Mouse (Mus musculus): ENCODE measurements around the gene Kat6b. TPM values are rescaled to one million over a fixed set of nuclear protein-coding genes. Genes with fewer than 3 reads are reported as not detected.

Gene Kat6b
- polyA plus RNA-seq, 1 experiment from 2014 or later: 13.3 TPM

- H3K4me3 ChIP-seq: no peak overlapping the region
- no peak for DNase-seq (ENCODE audit: low spot score)
- peaks cover 17% of the 10 kb centered on the region for H3K36me3 ChIP-seq
- no peaks in the 10 kb centered on the region for H3K27me3 ChIP-seq (ENCODE audit: insufficient read depth, poor library complexity, severe bottlenecking)
- peaks cover 29% of the 10 kb centered on the region for H3K4me1 ChIP-seq (replicated peaks)
- no peak overlapping the region for H3K27ac ChIP-seq
- 76% methylated on average over 5 of the region's 5 CpGs for WGBS
- H3K9me3 ChIP-seq: no peaks in the 10 kb centered on the region
These were observed 193.2 kb downstream of the Kat6b start for GRCm38 (mm10) chr14:21674471-21674870.

- Histone ChIP-seq H3K27me3 (ENCODE audit: insufficient read depth, poor library complexity, severe bottlenecking) (no peaks in the 10 kb centered on the region), H3K4me3 (no peak overlapping the region), H3K36me3 (no peaks in the 10 kb centered on the region), H3K27ac (no peak overlapping the region), H3K9me3 (no peaks in the 10 kb centered on the region), H3K4me1 (replicated peaks) (peaks cover 36% of the 10 kb centered on the region)
- no peak for DNase-seq (ENCODE audit: low spot score)
- 94% methylated on average over 2 of the region's 2 CpGs for WGBS
These were observed 195.0 kb downstream of the Kat6b start for GRCm38 (mm10) chr14:21676223-21676622.

GRCm38 (mm10) chr14:21678509-21679285 lies 197.5 kb downstream of the Kat6b start:
- WGBS: 43% methylated on average over 7 of the region's 7 CpGs
- no peak overlapping the region for H3K4me3 ChIP-seq
- no peaks in the 10 kb centered on the region for H3K27me3 ChIP-seq (ENCODE audit: insufficient read depth, poor library complexity, severe bottlenecking)
- DNase-seq (ENCODE audit: low spot score): peak; percentile 68
- peaks cover 49% of the 10 kb centered on the region for H3K4me1 ChIP-seq (replicated peaks)
- no peaks in the 10 kb centered on the region for H3K9me3 ChIP-seq
- H3K36me3 ChIP-seq: no peaks in the 10 kb centered on the region
- peak overlapping the region; percentile 64 for H3K27ac ChIP-seq

- no peaks in the 10 kb centered on the region for H3K9me3 ChIP-seq
- H3K27ac ChIP-seq: peak overlapping the region; percentile 76
- H3K27me3 ChIP-seq (ENCODE audit: insufficient read depth, poor library complexity, severe bottlenecking): 0 out of 2 replicates have a peak, but pooled peaks cover 5% of the 10 kb centered on the region
- peak; percentile 39 for DNase-seq (ENCODE audit: low spot score)
- peaks cover 59% of the 10 kb centered on the region for H3K4me1 ChIP-seq (replicated peaks)
- H3K4me3 ChIP-seq: no peak overlapping the region
- H3K36me3 ChIP-seq: no peaks in the 10 kb centered on the region
- WGBS: 60% methylated on average over 8 of the region's 8 CpGs
These were observed 198.5 kb downstream of the Kat6b start for GRCm38 (mm10) chr14:21679631-21680201.

GRCm38 (mm10) chr14:21682681-21683129 lies 201.5 kb downstream of the Kat6b start:
- Histone ChIP-seq H3K4me1 (replicated peaks) (peaks cover 78% of the 10 kb centered on the region), H3K36me3 (no peaks in the 10 kb centered on the region), H3K27ac (peak overlapping the region; percentile 85), H3K4me3 (peak overlapping the region; percentile 40), H3K9me3 (no peaks in the 10 kb centered on the region), H3K27me3 (ENCODE audit: insufficient read depth, poor library complexity, severe bottlenecking) (peaks cover 30% of the 10 kb centered on the region)
- peak; percentile 85 for DNase-seq (ENCODE audit: low spot score)
- WGBS: under 1% methylated on average over 9 of the region's 9 CpGs

- Histone ChIP-seq H3K36me3 (no peaks in the 10 kb centered on the region), H3K4me1 (replicated peaks) (peaks cover 73% of the 10 kb centered on the region), H3K4me3 (no peak overlapping the region), H3K27ac (peak overlapping the region; percentile 54), H3K9me3 (no peaks in the 10 kb centered on the region), H3K27me3 (ENCODE audit: insufficient read depth, poor library complexity, severe bottlenecking) (peaks cover 38% of the 10 kb centered on the region)
- DNase-seq (ENCODE audit: low spot score): no peak
- 75% methylated on average over 4 of the region's 4 CpGs for WGBS
These were observed 202.6 kb downstream of the Kat6b start for GRCm38 (mm10) chr14:21683834-21684233.

- no peak overlapping the region for H3K4me3 ChIP-seq
- DNase-seq (ENCODE audit: low spot score): no peak
- peaks cover 38% of the 10 kb centered on the region for H3K27me3 ChIP-seq (ENCODE audit: insufficient read depth, poor library complexity, severe bottlenecking)
- H3K36me3 ChIP-seq: no peaks in the 10 kb centered on the region
- 0 out of 2 replicates have a peak overlapping the region, but pooled peaks have one; percentile 69 for H3K27ac ChIP-seq
- H3K4me1 ChIP-seq (replicated peaks): peaks cover 57% of the 10 kb centered on the region
- 80% methylated on average over 10 of the region's 10 CpGs for WGBS
- 0 out of 2 replicates have a peak, but pooled peaks cover 5% of the 10 kb centered on the region for H3K9me3 ChIP-seq
These were observed 204.3 kb downstream of the Kat6b start for GRCm38 (mm10) chr14:21685411-21686146.

- peak overlapping the region; percentile 52 for H3K4me3 ChIP-seq
- peaks cover 50% of the 10 kb centered on the region for H3K4me1 ChIP-seq (replicated peaks)
- H3K36me3 ChIP-seq: no peaks in the 10 kb centered on the region
- H3K27ac ChIP-seq: peak overlapping the region; percentile 69
- peaks cover 38% of the 10 kb centered on the region for H3K27me3 ChIP-seq (ENCODE audit: insufficient read depth, poor library complexity, severe bottlenecking)
- H3K9me3 ChIP-seq: 0 out of 2 replicates have a peak, but pooled peaks cover 5% of the 10 kb centered on the region
- DNase-seq (ENCODE audit: low spot score): peak; percentile 73
- 11% methylated on average over 49 of the region's 49 CpGs for WGBS
These were observed 205.4 kb downstream of the Kat6b start for GRCm38 (mm10) chr14:21686376-21687279.

GRCm38 (mm10) chr14:21691070-21691469 lies 209.8 kb downstream of the Kat6b start:
- DNase-seq (ENCODE audit: low spot score): no peak
- H3K4me3 ChIP-seq: no peak overlapping the region
- no peaks in the 10 kb centered on the region for H3K36me3 ChIP-seq
- no peak overlapping the region for H3K27ac ChIP-seq
- H3K27me3 ChIP-seq (ENCODE audit: insufficient read depth, poor library complexity, severe bottlenecking): peaks cover 23% of the 10 kb centered on the region
- peaks cover 9% of the 10 kb centered on the region; the same call in 1 of the 2 replicates for H3K9me3 ChIP-seq
- peaks cover 10% of the 10 kb centered on the region for H3K4me1 ChIP-seq (replicated peaks)
- 92% methylated on average over 3 of the region's 3 CpGs for WGBS

GRCm38 (mm10) chr14:21695020-21695419 lies 213.8 kb downstream of the Kat6b start:
- no peak for DNase-seq (ENCODE audit: low spot score)
- Histone ChIP-seq H3K4me3 (no peak overlapping the region), H3K27me3 (ENCODE audit: insufficient read depth, poor library complexity, severe bottlenecking) (no peaks in the 10 kb centered on the region), H3K27ac (no peak overlapping the region), H3K9me3 (peaks cover 4% of the 10 kb centered on the region; the same call in 1 of the 2 replicates), H3K36me3 (no peaks in the 10 kb centered on the region), H3K4me1 (replicated peaks) (peaks cover 3% of the 10 kb centered on the region; the same call in 1 of the 2 replicates)
- 85% methylated on average over 6 of the region's 6 CpGs for WGBS

GRCm38 (mm10) chr14:21696186-21696830 lies 215.1 kb downstream of the Kat6b start:
- no peak overlapping the region for H3K27ac ChIP-seq
- 82% methylated on average over 7 of the region's 7 CpGs for WGBS
- H3K27me3 ChIP-seq (ENCODE audit: insufficient read depth, poor library complexity, severe bottlenecking): no peaks in the 10 kb centered on the region
- H3K9me3 ChIP-seq: peaks cover 4% of the 10 kb centered on the region; the same call in 1 of the 2 replicates
- peaks cover 3% of the 10 kb centered on the region; the same call in 1 of the 2 replicates for H3K4me1 ChIP-seq (replicated peaks)
- no peaks in the 10 kb centered on the region for H3K36me3 ChIP-seq
- no peak overlapping the region for H3K4me3 ChIP-seq
- DNase-seq (ENCODE audit: low spot score): no peak

Data from hindbrain, embryonic 10.5 days (tissue).